Comparison of ENCODE assay signal across 9 mouse cellular contexts in the genomic region with DNA sequence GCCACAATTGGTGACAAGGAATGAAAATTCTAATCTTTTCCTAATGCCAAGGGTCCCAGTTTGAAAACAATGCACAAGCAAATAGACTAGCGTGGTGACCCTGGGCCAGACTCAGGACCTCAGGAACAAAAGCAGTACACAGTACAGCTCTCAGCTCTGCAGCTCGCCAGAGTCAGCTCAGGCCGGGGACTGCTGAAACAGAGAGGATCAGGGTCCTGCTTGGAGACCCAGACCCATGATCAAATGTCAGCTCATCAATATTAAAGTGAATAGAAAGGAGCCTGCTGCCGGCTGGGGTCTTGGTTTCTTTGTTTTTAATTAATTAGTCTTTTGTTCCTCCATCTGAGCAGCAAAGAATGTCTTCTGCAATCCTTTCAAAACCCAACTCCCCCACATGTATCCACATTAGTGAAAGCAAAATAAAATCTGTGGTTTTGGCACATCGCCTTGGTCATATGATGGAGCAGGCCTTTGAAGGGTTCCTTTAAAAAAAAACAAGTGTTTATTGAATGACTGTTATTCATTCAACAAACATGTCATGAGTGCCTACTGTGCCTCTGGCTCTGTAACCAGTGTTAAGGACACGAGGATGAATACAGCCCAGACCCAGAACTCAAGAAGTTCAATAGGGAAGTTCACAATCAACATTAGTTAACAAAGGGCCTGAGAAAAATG.
A peak's percentile ranks its signal among the peaks of the same experiment; 100 is the strongest.
DNase-seq lines count a peak whose midpoint lies in the region; ATAC-seq and TF ChIP-seq lines count a peak whose summit lies in the region.
"Had no signal": no experiment of that assay in that cellular context is flagged by ENCODE, and none has a peak within 500 bp of the region (broad histone marks: within the 10 kb centered on the region; RNA-seq: fewer than 3 reads in every experiment).

No protein-coding gene starts in this region.

- H3K4me3 ChIP-seq in lung, adult 2 months (replicated peaks; ENCODE audit: extremely low read depth, low read depth, low read length) = no peak overlapping the region
- no peak overlapping the region for H3K4me3 ChIP-seq in embryonic facial prominence, embryonic 14.5 days (ENCODE audit: low read depth, low read length)
- no peak overlapping the region for H3K4me3 ChIP-seq in midbrain, embryonic 14.5 days (replicated peaks; ENCODE audit: low read depth, low read length)
- H3K4me3 ChIP-seq: limb, embryonic 12.5 days had no signal

- no peak overlapping the region for H3K4me2 ChIP-seq in embryonic facial prominence, embryonic 14.5 days (ENCODE audit: low read depth, low read length)
- no peak overlapping the region for H3K4me2 ChIP-seq in midbrain, embryonic 14.5 days (ENCODE audit: low read length)
- H3K4me2 ChIP-seq: limb, embryonic 12.5 days had no signal

- H3K9ac ChIP-seq in embryonic facial prominence, embryonic 14.5 days (ENCODE audit: low read depth, low read length) = no peak overlapping the region
- H3K9ac ChIP-seq in midbrain, embryonic 14.5 days (replicated peaks; ENCODE audit: low read length) = no peak overlapping the region
- H3K9ac ChIP-seq: limb, embryonic 12.5 days had no signal

- no peak for TF ChIP-seq POLR2A in lung, adult 2 months (IDR thresholded peaks at IDR 0.05; ENCODE audit: borderline replicate concordance, extremely low read depth, low read depth, low read length)

- DNase-seq in lung, adult 18-20 months = peak; percentile 7 to 46
- DNase-seq in lung, adult 2 months = no peak
- DNase-seq in embryonic facial prominence, embryonic 14.5 days (ENCODE audit: low spot score) = peak; percentile 62
- DNase-seq in layer of hippocampus, adult 11-12 months (ENCODE audit: low spot score) = peak; percentile 59
- DNase-seq in midbrain, embryonic 14.5 days = peak; percentile 3
- no peak for DNase-seq in urinary bladder, postnatal 25 days (ENCODE audit: low spot score)
- DNase-seq: thymus, postnatal 36 days had no signal

- H3K27me3 ChIP-seq in embryonic facial prominence, embryonic 14.5 days (replicated peaks; ENCODE audit: control insufficient read depth, insufficient read depth, low read length) = no peaks in the 10 kb centered on the region
- no peaks in the 10 kb centered on the region for H3K27me3 ChIP-seq in midbrain, embryonic 14.5 days (ENCODE audit: control insufficient read depth, insufficient read depth, low read length)
- H3K27me3 ChIP-seq: limb, embryonic 12.5 days had no signal

- H3K27ac ChIP-seq in embryonic facial prominence, embryonic 14.5 days (replicated peaks; ENCODE audit: low read depth, low read length) = 0 out of 2 replicates have a peak overlapping the region, but pooled peaks have one; percentile 19
- H3K27ac ChIP-seq in midbrain, embryonic 14.5 days (replicated peaks; ENCODE audit: low read depth, low read length) = no peak overlapping the region
- H3K27ac ChIP-seq: limb, embryonic 12.5 days had no signal

- WGBS in lung, adult 2 months = 63% methylated on average over 6 of the region's 6 CpGs
- WGBS in embryonic facial prominence, embryonic 14.5 days = 40% methylated on average over 6 of the region's 6 CpGs
- 46% methylated on average over 6 of the region's 6 CpGs for WGBS in midbrain, embryonic 14.5 days

- H3K9me3 ChIP-seq in embryonic facial prominence, embryonic 14.5 days (ENCODE audit: control insufficient read depth, low read length) = no peaks in the 10 kb centered on the region
- no peaks in the 10 kb centered on the region for H3K9me3 ChIP-seq in midbrain, embryonic 14.5 days (ENCODE audit: control insufficient read depth, low read length)
- H3K9me3 ChIP-seq: limb, embryonic 12.5 days had no signal

- no peak for ATAC-seq in embryonic facial prominence, embryonic 14.5 days (ENCODE audit: low read depth)
- ATAC-seq in midbrain, embryonic 14.5 days (ENCODE audit: low FRiP score, low TSS enrichment) = no peak
- ATAC-seq in CD4-positive, CD25-positive, alpha-beta regulatory T cell, adult 4 months = no peak

- H3K4me1 ChIP-seq in lung, adult 2 months (ENCODE audit: control insufficient read depth, insufficient read depth, low read length) = no peaks in the 10 kb centered on the region; the same call in 1 of the 2 replicates
- H3K4me1 ChIP-seq in embryonic facial prominence, embryonic 14.5 days (ENCODE audit: control insufficient read depth, insufficient read depth, low read length) = no peaks in the 10 kb centered on the region
- H3K4me1 ChIP-seq in midbrain, embryonic 14.5 days (ENCODE audit: control insufficient read depth, insufficient read depth, low read length) = no peaks in the 10 kb centered on the region
- H3K4me1 ChIP-seq: limb, embryonic 12.5 days had no signal

- no peak for TF ChIP-seq CTCF in lung, adult 2 months (IDR thresholded peaks at IDR 0.05; ENCODE audit: insufficient read depth, low read length)

- H3K36me3 ChIP-seq in embryonic facial prominence, embryonic 14.5 days (ENCODE audit: control insufficient read depth, insufficient read depth, low read length) = no peaks in the 10 kb centered on the region
- H3K36me3 ChIP-seq in midbrain, embryonic 14.5 days (ENCODE audit: control insufficient read depth, insufficient read depth, low read length) = no peaks in the 10 kb centered on the region
- H3K36me3 ChIP-seq: limb, embryonic 12.5 days had no signal

Comparison
In these comparisons a context has a peak if more than half of its experiments do, and no peak if none do; other contexts are left out.
1. DNase-seq: peak in lung, adult 18-20 months (2 of 2), embryonic facial prominence, embryonic 14.5 days (single experiment), layer of hippocampus, adult 11-12 months (single experiment) and midbrain, embryonic 14.5 days (single experiment); none in lung, adult 2 months (single experiment) and urinary bladder, postnatal 25 days (single experiment).